Mouse (Mus musculus) adrenal gland, postnatal 4 days (tissue): ENCODE measurements around the gene Cmtm3. TPM values are rescaled to one million over a fixed set of nuclear protein-coding genes. Genes with fewer than 3 reads are reported as not detected.
A peak's percentile ranks its signal among the peaks of the same experiment; 100 is the strongest.

ENCODE experiments used
- DNase-seq, 2 experiments: peaks; one replicate each; pipeline ENCODE4 v3.0.0; 2021 to 2022; ENCODE audit warnings: low spot score in 2 of 2, mixed read lengths in 2 of 2
- total RNA-seq, 2 experiments: library from RNA; stranded (reverse); gene quantifications; 2 replicates each; pipeline ENCODE4 v1.2.3; 2021

Cmtm3 gene
- total RNA-seq, 2 experiments from 2014 or later = 104 to 105 TPM

DNA sequence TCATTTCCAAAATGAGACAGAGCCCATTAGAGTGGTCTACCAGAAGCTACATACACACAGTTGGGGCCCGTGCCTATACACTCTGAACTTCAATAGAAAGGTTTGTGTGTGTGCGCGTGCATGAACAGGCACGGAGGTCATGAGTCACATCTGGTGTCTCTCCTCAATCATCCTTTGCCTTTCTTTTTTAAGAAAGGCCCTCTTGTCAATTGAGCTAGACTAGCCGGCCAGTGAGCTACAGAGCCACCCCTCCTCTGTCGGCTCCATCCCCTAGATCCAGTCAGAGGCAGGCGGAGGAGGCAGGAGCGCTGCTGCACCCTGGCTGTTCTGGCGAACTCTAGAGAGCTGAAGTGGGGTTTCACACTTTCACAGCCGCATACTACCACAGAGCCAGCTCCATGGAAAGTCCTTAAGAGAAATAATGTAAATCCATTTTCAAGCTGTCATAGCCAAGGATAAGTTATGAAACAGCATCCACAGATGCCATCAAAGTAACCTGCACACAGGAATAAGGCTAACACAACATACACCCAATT lies 40.2 kb downstream of the Cmtm3 start:
- no peak for DNase-seq

DNA sequence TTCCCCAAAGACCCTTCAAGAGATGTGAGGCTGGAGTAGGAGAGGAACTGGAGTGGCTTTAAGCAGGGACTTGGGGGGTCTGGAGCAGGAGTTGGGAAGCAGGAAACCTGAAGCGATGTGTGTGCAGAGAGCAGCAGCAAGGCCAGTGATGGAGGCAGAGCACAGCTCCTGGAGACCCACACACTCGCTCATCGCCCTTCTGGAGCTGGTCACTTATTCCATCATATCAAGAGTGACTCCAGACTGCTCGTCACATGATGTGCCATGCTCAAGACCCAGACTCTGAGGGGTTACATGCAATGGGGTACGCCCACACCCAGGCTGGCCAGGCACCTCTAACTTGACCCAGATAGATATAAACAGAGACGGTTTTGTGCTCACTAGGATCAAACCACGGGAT lies 41.1 kb downstream of the Cmtm3 start:
- no peak for DNase-seq

DNA sequence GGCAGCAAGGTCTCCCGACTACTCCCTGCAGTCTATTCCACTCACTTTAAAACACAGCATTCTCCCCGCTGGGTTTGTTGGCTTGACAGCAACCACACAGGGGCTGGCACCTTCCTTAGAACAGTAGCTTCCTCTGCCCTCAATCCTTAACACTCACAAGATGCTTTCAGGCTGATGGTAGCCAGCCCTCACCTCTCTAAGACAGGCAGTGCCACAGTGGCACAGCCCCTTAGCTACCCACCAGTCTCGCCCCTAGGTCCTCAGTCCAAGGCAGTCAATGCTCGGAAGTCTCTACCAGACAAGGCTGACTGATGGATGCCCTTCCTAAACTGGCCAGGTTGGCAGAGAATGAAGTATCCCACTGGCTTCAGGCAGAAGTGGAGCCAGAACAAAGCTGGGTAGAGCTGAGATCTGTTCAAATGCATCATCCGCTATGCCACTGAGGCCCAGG lies 41.8 kb downstream of the Cmtm3 start:
- no peak for DNase-seq

DNA sequence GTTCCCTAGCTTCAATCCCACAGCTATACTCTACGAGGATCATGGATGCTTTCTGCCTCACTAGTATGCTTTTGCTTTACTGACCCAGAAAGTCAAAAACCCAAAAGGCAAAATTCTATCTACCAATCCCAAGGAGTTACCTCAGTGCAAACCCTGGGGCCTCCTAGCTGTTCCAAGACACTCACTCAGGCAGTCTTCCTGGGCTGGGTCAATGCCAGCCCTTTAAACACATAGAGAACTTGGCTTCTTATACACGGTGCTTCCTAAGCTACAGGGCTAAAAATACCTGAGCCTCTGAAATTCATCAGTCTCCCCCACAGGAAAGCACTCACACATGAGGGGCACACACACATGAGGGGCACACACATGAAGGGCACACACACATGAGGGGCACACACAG lies 44.1 kb downstream of the Cmtm3 start:
- DNase-seq = no peak

DNA sequence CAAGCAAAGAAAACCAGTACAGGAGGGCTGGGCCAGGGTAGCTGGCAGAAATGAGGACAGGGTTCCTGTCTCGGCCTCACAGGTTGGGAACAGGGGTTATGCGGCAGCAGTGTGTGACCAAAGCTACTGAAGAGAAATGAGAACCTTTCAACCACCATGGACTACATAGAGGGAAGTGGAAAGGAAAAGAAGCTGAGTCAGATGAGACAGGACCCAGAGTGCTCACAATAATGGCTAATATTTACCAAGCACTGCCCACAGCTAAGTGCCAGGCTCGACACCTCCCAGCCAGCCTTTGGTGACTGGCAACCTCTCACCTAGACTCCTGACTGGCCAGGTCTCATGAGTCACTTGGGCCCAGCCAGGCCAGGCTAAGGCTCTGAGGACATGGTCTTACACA lies 44.8 kb downstream of the Cmtm3 start:
- DNase-seq = no peak

DNA sequence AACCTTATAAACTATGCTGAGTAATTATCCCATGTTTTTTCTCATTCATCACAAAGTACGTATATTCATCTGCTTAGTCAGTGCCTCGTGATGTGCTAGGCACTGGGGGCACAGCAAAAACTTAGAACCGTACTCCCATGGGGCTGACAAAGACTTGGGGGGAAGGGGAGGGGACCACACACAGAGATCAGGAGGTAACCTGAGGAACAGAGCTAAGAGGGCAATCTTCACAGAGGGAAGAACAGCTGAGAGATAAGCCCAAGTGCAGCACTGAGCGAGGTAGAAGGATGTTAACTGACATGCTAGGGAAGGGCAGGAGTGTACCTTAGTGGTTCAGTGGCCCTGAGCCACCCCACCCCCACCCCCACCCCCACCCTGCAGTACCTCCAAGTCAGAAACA lies 47.5 kb downstream of the Cmtm3 start:
- DNase-seq = no peak

DNA sequence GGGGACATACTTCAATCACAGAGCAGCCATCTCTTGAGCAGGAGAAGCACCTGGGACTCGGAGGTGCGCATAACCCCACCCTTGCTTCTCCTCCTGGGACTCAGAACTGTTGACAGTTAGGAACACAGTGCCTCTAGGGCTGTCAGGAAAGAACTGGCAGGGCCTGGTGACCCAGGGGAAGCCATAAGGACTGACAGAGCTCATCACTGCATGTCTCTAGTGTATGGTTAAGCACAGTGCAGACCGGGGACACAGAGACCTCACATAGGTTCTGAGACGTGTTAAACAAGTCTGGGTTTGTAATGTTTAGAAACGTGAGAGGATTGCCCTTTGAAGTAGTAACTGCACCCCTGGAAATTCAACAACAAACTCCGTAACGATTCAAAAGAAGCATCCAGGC lies 48.3 kb downstream of the Cmtm3 start:
- no peak for DNase-seq

DNA sequence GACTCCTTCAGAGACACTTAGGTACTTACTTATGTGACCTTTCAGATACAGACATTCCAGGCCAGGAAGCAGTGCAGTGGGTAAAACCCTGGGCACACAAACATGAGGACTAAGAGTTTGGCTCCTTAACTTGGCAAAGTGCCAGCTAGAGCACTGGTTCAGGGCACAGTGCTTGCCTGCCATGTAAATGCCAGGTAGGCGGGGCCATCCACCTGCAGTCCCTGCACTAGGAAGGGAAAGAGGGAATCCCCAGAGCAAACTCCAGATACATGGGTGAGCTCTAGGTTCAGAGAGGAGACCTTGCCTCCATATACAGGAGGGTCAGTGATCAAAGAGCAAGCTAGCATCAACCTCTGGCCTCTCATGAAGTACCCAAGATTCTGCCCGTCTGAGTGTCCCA lies 48.8 kb downstream of the Cmtm3 start:
- no peak for DNase-seq

DNA sequence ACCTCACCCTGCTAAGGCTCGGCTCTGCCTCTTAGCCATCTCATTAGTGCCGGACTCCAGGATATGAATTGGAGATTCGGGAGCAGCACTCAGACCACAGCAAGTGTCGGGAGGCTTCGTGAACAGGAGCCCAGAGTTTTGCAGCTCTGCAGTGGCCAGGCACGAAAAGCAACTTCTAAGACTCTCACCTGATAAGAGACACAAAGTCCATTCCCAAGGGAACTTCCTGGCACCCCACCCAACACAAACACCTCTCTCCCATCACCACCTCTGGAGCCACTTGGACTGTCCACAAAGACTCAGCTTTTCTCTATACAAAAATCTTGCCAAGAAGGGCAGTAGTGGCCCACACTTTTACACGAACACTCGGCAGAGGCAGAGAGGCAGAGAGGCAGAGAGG lies 51.0 kb downstream of the Cmtm3 start:
- DNase-seq = no peak

DNA sequence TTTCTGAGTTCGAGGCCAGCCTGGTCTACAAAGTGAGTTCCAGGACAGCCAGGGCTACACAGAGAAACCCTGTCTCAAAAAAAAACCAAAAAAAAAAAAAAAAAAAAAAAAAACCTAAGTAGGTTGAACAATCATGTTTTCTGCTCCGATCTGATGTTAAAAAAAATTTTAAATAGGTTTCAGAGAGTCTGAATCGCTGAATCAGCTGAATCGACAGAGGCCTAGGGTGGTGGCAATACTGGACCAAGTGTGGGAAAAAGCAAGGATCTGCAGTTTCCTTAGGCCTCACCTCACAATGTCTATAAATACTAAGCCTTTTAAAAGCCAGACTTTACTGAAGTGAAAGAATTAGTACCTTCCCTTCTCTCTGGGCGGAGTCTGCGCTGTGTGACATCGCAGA lies 53.9 kb downstream of the Cmtm3 start:
- no peak for DNase-seq

DNA sequence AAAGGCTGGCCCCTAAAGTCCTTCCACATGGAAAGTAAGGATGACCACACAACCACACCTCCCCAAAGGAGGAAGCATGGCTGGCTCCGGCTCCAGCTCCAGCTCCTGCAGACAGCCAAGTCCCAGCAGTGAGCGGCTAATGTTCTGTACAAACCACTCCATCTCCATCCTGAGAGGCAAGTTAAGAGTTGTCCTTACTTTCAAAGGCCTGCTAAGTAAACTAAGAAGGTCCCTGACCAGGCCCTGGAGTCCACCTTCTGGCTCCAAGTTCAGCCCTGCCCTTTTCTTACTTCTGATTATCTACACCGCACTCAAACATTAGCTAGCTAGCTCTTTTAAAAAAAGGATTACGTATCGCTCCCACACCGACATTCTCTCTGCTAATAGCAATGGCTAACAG lies 54.6 kb downstream of the Cmtm3 start:
- DNase-seq = no peak

DNA sequence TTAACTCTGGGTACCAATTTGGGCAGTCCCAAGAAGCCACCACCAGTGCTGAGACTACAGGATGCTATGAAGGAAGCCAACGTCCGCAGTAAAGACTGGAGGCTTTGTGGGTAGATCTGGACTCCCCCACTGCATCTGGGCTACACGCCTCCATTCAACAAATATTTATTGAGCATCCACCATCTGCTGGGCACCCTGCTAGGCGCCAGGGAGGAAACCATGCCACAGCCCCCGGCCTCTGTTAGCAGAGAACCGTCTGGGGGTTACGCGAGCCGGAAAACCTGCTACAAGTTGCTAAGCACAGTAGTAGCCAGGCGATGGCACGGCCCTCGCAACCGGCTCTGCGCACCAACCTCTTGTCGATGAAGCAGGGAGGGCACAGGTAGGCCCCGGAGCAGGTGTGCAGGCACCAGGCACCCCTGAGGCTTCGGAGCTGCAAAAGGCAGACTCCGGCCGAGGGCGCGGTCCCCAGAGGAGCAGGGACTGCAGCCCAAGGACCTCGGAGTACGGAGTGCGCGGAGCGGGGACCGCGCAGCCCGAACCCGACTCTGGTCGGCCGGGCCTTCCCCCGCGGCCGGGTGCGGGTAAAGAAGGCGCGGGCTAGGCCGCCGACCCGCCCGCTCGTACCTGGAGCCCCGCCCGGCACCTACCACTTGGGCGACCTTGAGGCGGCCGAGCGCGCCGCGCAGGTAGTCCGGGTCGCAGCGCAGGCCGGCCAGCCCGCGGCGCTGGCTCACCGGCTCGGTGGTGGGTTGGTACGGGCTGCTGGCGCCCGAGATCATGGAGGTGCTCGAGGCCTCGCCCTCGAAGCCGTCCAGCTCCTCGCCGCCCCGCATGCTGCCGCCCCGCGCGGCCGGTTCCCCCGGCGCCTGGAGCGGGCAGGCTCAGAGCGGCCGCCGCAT lies 55.8 kb downstream of the Cmtm3 start:
- DNase-seq = peak; percentile 18 to 21

DNA sequence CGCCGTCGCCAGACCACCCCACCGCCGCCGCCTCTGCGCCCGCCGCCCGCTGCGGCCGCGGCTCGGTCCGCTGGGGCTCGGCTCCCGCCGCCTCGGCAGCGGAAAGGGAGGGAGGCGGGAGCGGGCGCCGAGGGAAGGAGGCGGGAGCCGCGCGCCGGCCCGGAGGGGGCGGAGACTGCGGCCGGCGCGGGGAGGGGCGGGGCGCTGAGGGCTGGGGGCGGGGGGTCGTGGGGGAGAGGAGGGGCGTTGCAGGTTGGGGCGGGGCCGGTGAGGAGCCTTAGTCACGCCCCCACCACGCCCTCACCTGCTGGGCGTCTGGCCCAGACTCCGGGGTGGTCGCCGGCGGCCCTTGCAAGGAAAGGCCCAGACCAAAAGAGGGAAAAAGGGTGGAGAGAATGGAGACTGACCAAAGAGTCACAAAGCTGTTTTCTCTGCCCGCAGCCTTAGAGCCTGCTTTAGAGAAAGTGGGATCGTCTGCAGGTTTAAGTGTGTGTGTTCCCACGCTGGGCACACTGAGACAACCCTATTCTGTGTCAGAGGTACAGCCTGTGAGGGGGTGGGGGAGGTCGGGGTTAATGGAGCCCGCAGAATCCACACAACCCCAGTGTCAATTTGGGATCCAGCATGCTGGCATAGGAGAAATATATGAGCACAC lies 56.6 kb downstream of the Cmtm3 start, which contains the start of gene Cmtm4:
Gene Cmtm4 (minus strand): TSS at position 105 of the 655 bp plus-strand sequence.
- peak; percentile 37 to 43 for DNase-seq

Other genes with a start within 250 kb of the Cmtm3 start
- 100 to 1,000 TPM; 117 to 119 TPM for gene Cdh5, start 237.8 kb upstream of the Cmtm3 start, total RNA-seq
- gene Bean1, start 169.0 kb upstream of the Cmtm3 start, total RNA-seq = 1 to 10 TPM; 3.6 to 6.1 TPM
- gene Tk2, start 90.9 kb upstream of the Cmtm3 start, total RNA-seq = 10 to 100 TPM; 60.1 to 71.0 TPM
- 10 to 100 TPM; 67.3 to 71.8 TPM for gene Cklf, start 88.5 kb upstream of the Cmtm3 start, total RNA-seq
- gene Cmtm2a, start 46.2 kb upstream of the Cmtm3 start, total RNA-seq = not detected
- not detected for gene Gm45711, start 29.3 kb upstream of the Cmtm3 start, total RNA-seq
- gene Cmtm1, start 29.3 kb upstream of the Cmtm3 start, total RNA-seq = not detected
- not detected for gene Gm11020, start 17.8 kb upstream of the Cmtm3 start, total RNA-seq
- gene Cmtm2b, start 17.2 kb upstream of the Cmtm3 start, total RNA-seq = not detected
- 10 to 100 TPM; 26.9 to 29.6 TPM for gene Cmtm4, start 56.4 kb downstream of the Cmtm3 start, total RNA-seq
- 100 to 1,000 TPM; 134 to 162 TPM for gene Dync1li2, start 103.6 kb downstream of the Cmtm3 start, total RNA-seq
- gene Terb1, start 170.5 kb downstream of the Cmtm3 start, total RNA-seq = under 1 TPM; 0.11 to 0.39 TPM
- 10 to 100 TPM; 39.6 to 48.0 TPM for gene Nae1, start 195.2 kb downstream of the Cmtm3 start, total RNA-seq
- 1 to 10 TPM; 1.7 to 2.0 TPM for gene Car7, start 195.3 kb downstream of the Cmtm3 start, total RNA-seq